Mouse (Mus musculus): ENCODE data around the gene Ugcg. TPM values are rescaled to one million over a fixed set of nuclear protein-coding genes. Genes with fewer than 3 reads are reported as not detected.

The Ugcg gene
- polyA plus RNA-seq, 1 experiment from 2014 or later, result 20.3 TPM

DNA sequence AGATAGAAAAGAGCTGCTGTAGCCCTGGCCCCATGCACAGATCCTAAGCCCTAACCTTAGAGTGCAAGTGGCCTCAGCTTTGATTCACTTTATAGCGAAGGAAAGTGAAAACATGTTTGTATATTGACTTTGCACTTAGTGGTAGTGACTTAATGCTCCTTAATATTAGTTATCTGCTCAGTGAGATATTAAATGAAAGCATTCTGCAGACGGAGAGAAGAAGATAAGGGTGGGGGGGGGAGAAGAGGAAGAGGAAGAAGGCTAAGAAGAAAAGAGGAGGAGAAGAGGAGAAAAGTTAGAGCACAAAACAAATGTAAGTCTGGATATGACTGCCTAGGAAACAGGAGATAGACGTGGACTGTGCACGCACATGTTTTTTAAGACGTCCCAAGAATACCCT is 28.8 kb upstream of the Ugcg start:
- no peak for ATAC-seq
- Histone ChIP-seq H3K36me3 (ENCODE audit: control insufficient read depth, insufficient read depth) (no peaks in the 10 kb centered on the region), H3K4me2 (replicated peaks; ENCODE audit: low read depth) (no peak overlapping the region), H3K4me1 (replicated peaks; ENCODE audit: control insufficient read depth, insufficient read depth, low read length) (no peaks in the 10 kb centered on the region), H3K9ac (ENCODE audit: low read depth, low read length) (no peak overlapping the region), H3K27ac (ENCODE audit: low read depth, low read length) (no peak overlapping the region), H3K4me3 (ENCODE audit: low read depth, low read length) (no peak overlapping the region), H3K27me3 (replicated peaks; ENCODE audit: control insufficient read depth, insufficient read depth, low read length) (no peaks in the 10 kb centered on the region), H3K9me3 (ENCODE audit: control insufficient read depth) (no peaks in the 10 kb centered on the region)
- 83% methylated on average over 5 of the region's 5 CpGs for WGBS
- TF ChIP-seq CTCF (IDR thresholded peaks at IDR 0.05; ENCODE audit: low read depth), result no peak

DNA sequence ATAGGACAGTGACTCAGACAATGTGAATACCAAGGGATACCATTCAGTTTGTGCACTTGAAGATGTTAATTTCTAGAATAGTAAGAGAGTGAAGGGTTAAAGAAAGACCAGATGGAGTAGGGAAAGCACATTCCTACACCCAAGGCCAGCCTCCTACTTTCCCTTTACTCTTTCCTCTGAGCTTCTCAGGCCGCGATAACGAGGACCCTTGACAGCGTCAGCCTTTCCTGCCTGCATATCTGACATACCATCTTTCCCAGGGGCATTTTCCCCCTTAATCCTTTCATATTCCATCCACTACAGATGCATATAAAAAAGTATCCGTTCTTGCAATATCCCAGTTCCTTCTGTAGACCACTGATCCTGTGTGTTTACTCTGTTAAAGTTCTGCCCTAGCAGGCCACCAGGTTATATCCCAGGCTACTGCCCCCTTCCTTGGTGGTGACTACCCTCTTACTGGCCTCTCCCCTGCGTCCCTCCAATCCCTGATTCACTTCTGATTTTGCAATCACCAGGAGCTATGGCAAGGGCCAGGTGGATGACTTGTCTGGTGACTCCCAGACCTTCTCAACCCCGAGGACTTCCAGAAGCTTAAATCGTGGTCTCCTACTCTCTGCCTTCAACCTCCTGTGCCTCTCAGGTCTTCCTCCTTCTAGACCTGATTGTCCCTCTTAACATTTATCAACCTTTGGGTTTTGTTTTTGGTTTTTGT is 27.9 kb upstream of the Ugcg start:
- H3K9me3 ChIP-seq (ENCODE audit: control insufficient read depth), result no peaks in the 10 kb centered on the region
- H3K9ac ChIP-seq (ENCODE audit: low read depth, low read length), result no peak overlapping the region
- H3K4me1 ChIP-seq (replicated peaks; ENCODE audit: control insufficient read depth, insufficient read depth, low read length), result no peaks in the 10 kb centered on the region
- no peak overlapping the region for H3K4me2 ChIP-seq (replicated peaks; ENCODE audit: low read depth)
- H3K4me3 ChIP-seq (ENCODE audit: low read depth, low read length), result no peak overlapping the region
- TF ChIP-seq CTCF (IDR thresholded peaks at IDR 0.05; ENCODE audit: low read depth), result no peak
- 56% methylated on average over 8 of the region's 8 CpGs for WGBS
- no peak overlapping the region for H3K27ac ChIP-seq (ENCODE audit: low read depth, low read length)
- ATAC-seq, result no peak
- H3K27me3 ChIP-seq (replicated peaks; ENCODE audit: control insufficient read depth, insufficient read depth, low read length), result no peaks in the 10 kb centered on the region
- H3K36me3 ChIP-seq (ENCODE audit: control insufficient read depth, insufficient read depth), result no peaks in the 10 kb centered on the region

- no peaks in the 10 kb centered on the region for H3K9me3 ChIP-seq (ENCODE audit: control insufficient read depth)
- H3K4me1 ChIP-seq (replicated peaks; ENCODE audit: control insufficient read depth, insufficient read depth, low read length), result no peaks in the 10 kb centered on the region
- no peak overlapping the region for H3K9ac ChIP-seq (ENCODE audit: low read depth, low read length)
- no peak overlapping the region for H3K4me2 ChIP-seq (replicated peaks; ENCODE audit: low read depth)
- no peak for TF ChIP-seq CTCF (IDR thresholded peaks at IDR 0.05; ENCODE audit: low read depth)
- no peak overlapping the region for H3K27ac ChIP-seq (ENCODE audit: low read depth, low read length)
- no peak overlapping the region for H3K4me3 ChIP-seq (ENCODE audit: low read depth, low read length)
- H3K36me3 ChIP-seq (ENCODE audit: control insufficient read depth, insufficient read depth), result no peaks in the 10 kb centered on the region
- no peak for ATAC-seq
- H3K27me3 ChIP-seq (replicated peaks; ENCODE audit: control insufficient read depth, insufficient read depth, low read length), result no peaks in the 10 kb centered on the region
- WGBS, result 72% methylated on average over 2 of the region's 2 CpGs
Measured at GRCm38 (mm10) chr4:59164034-59164433, 25.0 kb upstream of the Ugcg start.

DNA sequence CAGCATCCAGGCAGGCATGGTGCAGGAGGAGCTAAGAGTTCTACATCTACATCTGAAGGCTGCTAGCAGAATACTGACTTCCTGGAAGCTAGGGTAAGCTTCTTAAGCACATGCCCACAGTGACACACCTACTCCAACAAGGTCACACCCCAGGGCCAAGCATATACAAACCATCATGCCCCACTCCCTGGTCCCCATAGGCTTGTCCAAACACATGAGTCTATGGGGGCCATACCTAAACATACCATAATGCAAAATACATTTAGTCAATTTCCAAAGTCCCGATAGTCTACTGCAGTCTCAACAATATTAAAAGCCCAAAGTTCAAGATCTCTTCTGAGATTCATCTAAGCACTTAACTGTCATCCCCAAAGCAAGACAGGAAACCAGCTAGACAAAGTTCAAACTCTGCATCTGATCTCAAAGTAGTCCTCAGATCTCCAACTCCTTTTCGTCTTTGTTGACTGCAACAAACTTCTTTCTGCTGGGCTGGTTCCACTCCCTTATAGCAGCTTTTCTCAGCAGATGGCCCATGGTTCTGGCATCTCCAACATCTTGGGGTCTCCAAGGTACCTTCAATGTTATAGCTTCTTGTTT is 21.7 kb upstream of the Ugcg start:
- Histone ChIP-seq H3K9me3 (ENCODE audit: control insufficient read depth) (no peaks in the 10 kb centered on the region), H3K4me1 (replicated peaks; ENCODE audit: control insufficient read depth, insufficient read depth, low read length) (no peaks in the 10 kb centered on the region), H3K4me2 (replicated peaks; ENCODE audit: low read depth) (no peak overlapping the region), H3K27me3 (replicated peaks; ENCODE audit: control insufficient read depth, insufficient read depth, low read length) (no peaks in the 10 kb centered on the region), H3K27ac (ENCODE audit: low read depth, low read length) (no peak overlapping the region), H3K4me3 (ENCODE audit: low read depth, low read length) (no peak overlapping the region), H3K36me3 (ENCODE audit: control insufficient read depth, insufficient read depth) (no peaks in the 10 kb centered on the region), H3K9ac (ENCODE audit: low read depth, low read length) (no peak overlapping the region)
- ATAC-seq, result no peak
- whole genome bisulfite sequencing, result 90% methylated on average over 2 of the region's 2 CpGs
- TF ChIP-seq CTCF (IDR thresholded peaks at IDR 0.05; ENCODE audit: low read depth), result no peak

DNA sequence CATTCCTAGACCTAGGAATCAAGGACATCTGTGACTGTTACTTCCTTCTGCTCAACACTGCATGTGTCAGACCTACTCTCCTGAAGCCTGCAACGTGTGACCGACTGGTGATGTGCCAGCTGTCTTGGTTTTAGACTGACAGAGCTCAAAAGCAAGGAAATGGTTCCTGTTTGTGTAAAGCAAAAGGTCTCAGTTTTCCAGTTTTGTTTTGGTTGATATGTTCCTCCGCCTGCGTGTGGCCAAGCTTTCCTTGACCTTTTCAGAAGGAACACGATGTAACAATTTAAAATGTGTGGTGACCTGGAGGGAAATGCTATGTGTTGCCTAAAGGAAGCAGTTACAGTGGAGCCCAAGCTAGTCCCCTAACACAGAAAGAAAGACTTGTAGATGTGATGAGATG is 19.1 kb upstream of the Ugcg start:
- Histone ChIP-seq H3K27me3 (replicated peaks; ENCODE audit: control insufficient read depth, insufficient read depth, low read length) (no peaks in the 10 kb centered on the region), H3K9me3 (ENCODE audit: control insufficient read depth) (no peaks in the 10 kb centered on the region), H3K36me3 (ENCODE audit: control insufficient read depth, insufficient read depth) (no peaks in the 10 kb centered on the region), H3K4me1 (replicated peaks; ENCODE audit: control insufficient read depth, insufficient read depth, low read length) (no peaks in the 10 kb centered on the region), H3K4me3 (ENCODE audit: low read depth, low read length) (no peak overlapping the region), H3K27ac (ENCODE audit: low read depth, low read length) (no peak overlapping the region), H3K4me2 (replicated peaks; ENCODE audit: low read depth) (no peak overlapping the region), H3K9ac (ENCODE audit: low read depth, low read length) (no peak overlapping the region)
- ATAC-seq, result no peak
- TF ChIP-seq CTCF (IDR thresholded peaks at IDR 0.05; ENCODE audit: low read depth), result no peak
- WGBS, result 84% methylated on average over 5 of the region's 5 CpGs

DNA sequence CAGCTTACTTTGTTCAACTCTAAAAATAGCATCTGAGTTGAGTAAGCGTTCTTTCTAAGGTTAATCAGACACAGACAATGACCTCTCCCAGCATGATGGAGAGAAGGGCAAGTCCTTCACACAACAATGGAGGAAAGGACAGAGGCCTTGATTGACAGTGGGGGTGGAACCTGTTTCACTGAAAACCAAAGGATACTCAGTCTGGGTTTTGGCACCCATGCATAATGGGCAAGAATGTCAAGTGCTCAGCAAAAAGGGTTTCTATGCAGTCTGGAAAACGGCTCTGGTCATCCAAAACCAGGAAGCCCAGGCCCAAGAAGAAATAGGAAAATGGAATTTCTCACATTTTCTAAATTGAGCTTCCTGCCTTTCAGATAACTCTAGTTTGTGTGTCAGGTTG is 16.4 kb upstream of the Ugcg start:
- no peak overlapping the region for H3K27ac ChIP-seq (ENCODE audit: low read depth, low read length)
- no peak overlapping the region for H3K9ac ChIP-seq (ENCODE audit: low read depth, low read length)
- H3K27me3 ChIP-seq (replicated peaks; ENCODE audit: control insufficient read depth, insufficient read depth, low read length), result no peaks in the 10 kb centered on the region
- H3K4me1 ChIP-seq (replicated peaks; ENCODE audit: control insufficient read depth, insufficient read depth, low read length), result no peaks in the 10 kb centered on the region
- no peak for TF ChIP-seq CTCF (IDR thresholded peaks at IDR 0.05; ENCODE audit: low read depth)
- WGBS, result 82% methylated on average over 2 of the region's 2 CpGs
- no peaks in the 10 kb centered on the region for H3K36me3 ChIP-seq (ENCODE audit: control insufficient read depth, insufficient read depth)
- H3K4me3 ChIP-seq (ENCODE audit: low read depth, low read length), result no peak overlapping the region
- H3K4me2 ChIP-seq (replicated peaks; ENCODE audit: low read depth), result no peak overlapping the region
- H3K9me3 ChIP-seq (ENCODE audit: control insufficient read depth), result no peaks in the 10 kb centered on the region
- ATAC-seq, result no peak
